Mouse (Mus musculus) olfactory bulb, adult 2 months (tissue): Measurements from ENCODE around the gene Syt14. TPM values are rescaled to one million over a fixed set of nuclear protein-coding genes. Genes with fewer than 3 reads are reported as not detected.

Experiments
- H3K27ac ChIP-seq: fragments of 200-500 bp; 2 replicates; pipeline ENCODE4 v1.5.1; 2012; ENCODE audit warnings: low read depth, low read length; ENCODE audit not compliant: insufficient read depth
- H3K4me1 ChIP-seq: fragments of 200-500 bp; 2 replicates; pipeline ENCODE4 v1.6.1; 2012; ENCODE audit warnings: low read length; ENCODE audit not compliant: control insufficient read depth, insufficient read depth
- H3K4me3 ChIP-seq: fragments of 200-500 bp; 2 replicates; pipeline ENCODE4 v1.5.1; 2012; ENCODE audit warnings: mild to moderate bottlenecking, low read depth, low read length, moderate library complexity; ENCODE audit not compliant: insufficient read depth
- CTCF ChIP-seq: fragments of 200-500 bp; IDR thresholded peaks from 2 replicates; pipeline ENCODE4 v1.5.1; 2012; ENCODE audit warnings: low read depth, mild to moderate bottlenecking, low read length, moderate library complexity; ENCODE audit not compliant: insufficient read depth
- POLR2A ChIP-seq: fragments of 200-500 bp; IDR thresholded peaks from 2 replicates; pipeline ENCODE4 v1.6.1; 2012; ENCODE audit warnings: mild to moderate bottlenecking, low read depth, low read length, moderate library complexity; ENCODE audit not compliant: insufficient read depth
- WGBS: fragments of 180-500 bp; shearing (Covaris S2); methylation state at CpG from one replicate; pipeline ENCODE4 v1.1.7; 2018; 5-methylcytosine and 5-hydroxymethylcytosine counted together
- polyA plus RNA-seq: library from polyadenylated mRNA; stranded (reverse); fragments of >200 nt; gene quantifications from 2 replicates; pipeline ENCODE4 v1.2.4, GENCODE M21; 2012; ENCODE audit warnings: low replicate concordance; ENCODE audit not compliant: missing spikeins, insufficient read depth, insufficient read length

The Syt14 gene
- polyA plus RNA-seq, 1 experiment = not detected

GRCm38 (mm10) chr1:193047616-193048015 lies 12.0 kb upstream of the Syt14 start:
- Histone ChIP-seq H3K27ac (no peak overlapping the region), H3K4me1 (no peaks in the 10 kb centered on the region), H3K4me3 (no peak overlapping the region)
- no peak for TF ChIP-seq POLR2A
- no peak for TF ChIP-seq CTCF
- WGBS = 81% methylated on average over 4 of the region's 4 CpGs

DNA sequence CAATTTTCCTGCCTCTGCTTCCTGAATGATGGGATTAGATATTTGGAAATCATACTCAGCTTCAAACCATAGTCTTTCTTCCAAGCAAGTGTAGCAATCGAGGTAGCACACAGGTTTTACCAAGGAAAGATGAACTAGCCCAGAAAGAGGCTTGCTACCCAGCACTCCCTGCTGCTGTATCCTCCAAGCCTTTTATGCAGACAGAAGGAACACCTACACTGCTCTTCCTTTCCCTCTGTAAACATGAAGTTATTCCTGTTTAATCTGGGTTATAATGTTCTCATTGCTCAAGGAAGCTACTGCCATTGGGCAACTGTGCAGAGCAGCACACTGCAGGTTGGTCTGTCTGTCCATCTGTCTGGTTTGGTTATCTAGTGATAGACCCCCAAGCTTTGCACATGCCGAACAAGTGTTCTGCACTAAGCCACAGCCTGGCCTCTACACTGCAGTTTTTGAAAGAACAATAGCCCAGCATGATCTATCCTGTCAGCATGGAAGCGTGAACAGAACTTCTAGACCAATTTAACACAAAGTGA lies 7.3 kb upstream of the Syt14 start:
- Histone ChIP-seq H3K4me1 (no peaks in the 10 kb centered on the region), H3K27ac (no peak overlapping the region), H3K4me3 (no peak overlapping the region)
- TF ChIP-seq CTCF = no peak
- TF ChIP-seq POLR2A = no peak
- WGBS = 55% methylated on average over 3 of the region's 3 CpGs

DNA sequence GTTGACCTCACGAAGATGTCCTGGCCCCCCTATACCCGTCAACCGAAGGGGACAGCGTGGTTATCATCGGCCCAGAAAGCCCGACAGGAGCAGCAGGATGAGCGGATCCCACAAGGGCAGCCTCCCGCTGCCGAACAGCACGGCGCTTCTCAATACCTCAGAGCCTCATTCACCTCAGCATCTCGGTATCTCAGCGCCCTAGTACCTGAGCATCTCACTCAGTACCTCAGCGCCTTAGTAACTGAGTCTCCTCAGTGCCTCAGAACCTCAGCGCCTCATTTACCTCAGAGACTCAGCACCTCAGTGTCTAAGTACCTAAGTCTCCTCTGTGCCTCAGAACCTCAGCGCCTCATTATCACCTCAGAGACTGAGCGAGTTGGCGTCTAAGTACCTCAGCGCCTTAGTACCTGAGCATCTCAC lies 614 bp downstream of the Syt14 start:
- TF ChIP-seq CTCF = no peak
- no peak for TF ChIP-seq POLR2A
- Histone ChIP-seq H3K27ac (no peak overlapping the region), H3K4me3 (peak overlapping the region; percentile 69)

DNA sequence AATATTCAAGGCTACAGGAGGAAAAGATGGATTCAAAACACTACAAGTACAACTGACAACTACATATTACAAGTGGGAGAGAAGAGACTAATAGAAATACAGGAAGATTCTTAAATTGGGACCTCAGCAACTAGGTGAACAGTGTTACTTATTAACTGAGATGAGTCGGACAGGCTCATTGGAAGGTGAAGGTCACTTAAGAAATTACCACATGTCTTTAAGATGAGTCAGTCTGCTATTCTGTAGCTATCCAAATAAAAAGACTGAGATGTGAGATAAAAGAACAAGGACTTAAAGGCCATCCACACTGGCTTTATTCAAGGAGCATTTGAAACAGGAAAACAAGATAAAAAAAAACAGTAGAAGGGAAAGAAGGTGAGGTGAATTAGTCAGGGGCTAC lies 11.3 kb downstream of the Syt14 start:
- H3K27ac ChIP-seq = no peak overlapping the region
- H3K4me1 ChIP-seq = no peaks in the 10 kb centered on the region; the same call in 1 of the 2 replicates
- H3K4me3 ChIP-seq = no peak overlapping the region
- TF ChIP-seq POLR2A (no peak), CTCF (no peak)
- 64% methylated on average over 1 of the region's 1 CpGs for WGBS

More for the DNA sequence above, 614 bp downstream of the Syt14 start:
- H3K4me1 ChIP-seq = peaks cover 3% of the 10 kb centered on the region
- WGBS = under 1% methylated on average over 19 of the region's 19 CpGs

GRCm38 (mm10) chr1:193012351-193012750 lies 23.2 kb downstream of the Syt14 start:
- WGBS = 97% methylated on average over 2 of the region's 2 CpGs

DNA sequence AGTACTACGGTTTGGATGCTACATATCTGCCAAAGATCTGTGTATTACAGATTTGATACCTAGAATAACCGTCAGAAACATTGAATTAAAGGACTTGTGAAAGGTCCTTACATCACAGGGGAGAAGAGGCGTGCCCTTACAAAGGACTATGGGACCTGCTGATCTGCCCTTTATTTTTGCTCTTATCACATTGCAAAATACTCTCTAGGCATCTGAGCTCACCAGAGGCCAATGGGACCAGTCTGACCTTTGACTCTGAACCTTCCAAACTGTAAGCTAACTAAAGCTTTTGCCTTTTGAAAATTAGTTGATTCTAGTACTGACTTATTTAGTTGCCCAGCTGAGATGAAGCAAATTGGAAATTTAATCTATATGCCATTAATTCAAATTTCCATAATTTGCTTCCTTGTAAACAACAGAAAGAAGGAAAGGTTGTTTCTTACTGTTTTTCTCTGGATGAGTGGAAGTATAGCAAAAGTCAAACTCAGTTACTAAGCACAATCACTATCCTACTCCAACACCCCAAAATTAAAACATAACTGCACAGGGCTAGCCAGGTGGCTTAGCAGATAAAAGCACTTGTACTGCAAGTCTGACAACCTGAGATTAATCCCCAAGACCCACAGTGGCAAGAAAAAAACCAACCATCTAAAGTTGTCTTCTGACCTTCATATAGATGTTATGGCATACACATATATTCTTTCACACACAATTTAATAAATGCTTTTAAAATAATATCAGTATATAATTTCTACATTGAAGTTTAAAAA lies 24.4 kb downstream of the Syt14 start:
- H3K4me3 ChIP-seq = no peak overlapping the region
- TF ChIP-seq POLR2A = no peak
- TF ChIP-seq CTCF = no peak
- no peak overlapping the region for H3K27ac ChIP-seq
- 93% methylated on average over 3 of the region's 3 CpGs for WGBS
- H3K4me1 ChIP-seq = peaks cover 3% of the 10 kb centered on the region; the same call in 1 of the 2 replicates

More at GRCm38 (mm10) chr1:193012351-193012750, 23.2 kb downstream of the Syt14 start:
- no peak overlapping the region for H3K4me3 ChIP-seq
- H3K4me1 ChIP-seq = peaks cover 3% of the 10 kb centered on the region; the same call in 1 of the 2 replicates
- H3K27ac ChIP-seq = no peak overlapping the region
- TF ChIP-seq POLR2A (no peak), CTCF (no peak)

DNA sequence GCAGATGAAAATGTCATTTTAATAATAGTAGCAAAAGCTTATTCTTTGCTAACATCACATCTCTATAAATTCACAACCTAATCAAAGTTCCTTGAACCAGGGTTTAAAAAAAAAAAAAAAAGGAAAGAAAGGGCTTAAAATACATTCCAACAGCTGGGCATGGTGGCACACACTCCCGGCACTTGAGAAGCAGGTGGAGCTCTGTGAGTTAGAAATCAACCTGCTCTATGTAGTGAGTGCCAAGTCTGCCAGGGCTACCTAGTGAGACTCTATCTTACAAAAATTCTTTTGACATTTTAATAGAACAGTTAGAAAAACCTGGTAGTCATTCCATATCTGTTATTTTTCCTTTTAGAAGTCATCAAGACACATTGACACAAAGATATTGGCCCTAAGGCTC lies 31.0 kb downstream of the Syt14 start:
- WGBS = 62% methylated on average over 1 of the region's 1 CpGs
- no peak overlapping the region for H3K27ac ChIP-seq

DNA sequence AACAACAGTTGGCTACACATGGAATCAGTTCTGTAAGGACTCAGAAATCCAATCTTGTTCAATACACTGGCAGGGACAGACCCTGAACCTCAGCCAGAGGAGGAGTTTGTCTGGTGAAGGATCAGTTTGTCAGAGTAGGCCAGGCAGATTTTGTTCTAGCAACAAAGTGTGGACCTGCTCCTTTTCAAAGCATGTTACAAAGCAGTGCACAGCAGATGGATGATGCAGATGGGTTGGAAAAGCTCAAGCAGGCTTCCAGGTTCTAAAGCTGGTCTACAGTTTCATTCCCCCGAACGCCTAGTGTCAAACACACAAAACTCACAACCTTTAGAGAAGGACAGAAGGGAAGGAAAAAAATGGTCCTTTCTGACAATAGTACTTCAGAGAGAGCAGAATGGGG lies 31.6 kb downstream of the Syt14 start:
- Histone ChIP-seq H3K27ac (no peak overlapping the region), H3K4me1 (peaks cover 3% of the 10 kb centered on the region; the same call in 1 of the 2 replicates), H3K4me3 (no peak overlapping the region)
- WGBS = 100% methylated on average over 2 of the region's 2 CpGs
- no peak for TF ChIP-seq POLR2A

More for the DNA sequence above, 31.0 kb downstream of the Syt14 start:
- TF ChIP-seq CTCF = no peak
- TF ChIP-seq POLR2A = no peak
- H3K4me3 ChIP-seq = no peak overlapping the region
- H3K4me1 ChIP-seq = peaks cover 3% of the 10 kb centered on the region; the same call in 1 of the 2 replicates

GRCm38 (mm10) chr1:193002307-193002706 lies 33.3 kb downstream of the Syt14 start:
- Histone ChIP-seq H3K4me3 (no peak overlapping the region), H3K4me1 (no peaks in the 10 kb centered on the region), H3K27ac (no peak overlapping the region; the same call in 1 of the 2 replicates)
- 49% methylated on average over 4 of the region's 4 CpGs for WGBS
- TF ChIP-seq CTCF = no peak
- no peak for TF ChIP-seq POLR2A
